Mouse (Mus musculus) megakaryocyte, adult 5-6 weeks (primary cell): Measurements from ENCODE around the gene Sun2. TPM values are rescaled to one million over a fixed set of nuclear protein-coding genes. Genes with fewer than 3 reads are reported as not detected.

Source experiments
- ATAC-seq: 2 replicates; pipeline ENCODE4 v1.8.0; 2016; ENCODE audit warnings: mild to moderate bottlenecking, inconsistent platforms; ENCODE audit not compliant: poor library complexity, severe bottlenecking
- total RNA-seq, 2 experiments: library from RNA; stranded (forward) in 1 of 2; stranded (reverse) in 1 of 2; fragments of 153-499, 151-499 nt in 1 of 2; fragments of 221-1000, 200-1000 nt in 1 of 2; gene quantifications; 2 replicates each; pipeline versions ENCODE4 v1.2.3 to v1.2.4; 2015 to 2017

The Sun2 gene
- total RNA-seq, 2 experiments from 2014 or later: 53.6 to 129 TPM

DNA sequence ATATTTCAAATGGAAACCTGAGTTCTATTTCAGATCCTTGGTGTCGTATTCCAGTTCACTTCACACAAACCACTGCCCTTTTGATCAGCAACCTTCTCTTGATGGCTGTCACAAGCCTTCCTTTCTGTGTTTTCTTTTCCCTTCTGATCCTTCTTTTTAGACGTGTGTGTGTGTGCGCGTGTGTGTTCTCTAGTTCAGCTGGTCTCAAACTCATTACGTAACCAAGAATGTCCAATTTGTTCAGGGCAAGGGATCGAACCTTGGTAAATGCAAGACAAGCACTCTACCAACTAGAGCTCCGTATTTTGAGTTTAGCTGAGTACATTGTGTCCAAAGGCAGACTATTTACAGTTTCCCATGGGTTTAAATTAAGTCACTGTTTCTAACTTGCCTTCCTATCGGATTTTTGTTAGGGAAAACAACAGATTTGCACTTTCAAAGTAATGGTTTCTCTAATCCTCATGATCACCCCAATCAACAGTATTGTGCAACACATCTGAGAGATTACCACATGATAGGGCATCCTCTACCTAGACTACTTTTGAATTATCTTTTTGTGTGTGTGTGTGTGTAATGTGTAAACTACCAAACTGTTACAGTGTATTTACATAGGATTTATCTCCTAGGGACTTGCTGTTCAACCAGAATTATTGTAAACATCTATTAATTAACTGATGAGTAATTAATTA, 53.9 kb downstream of the Sun2 start:
- no peak for ATAC-seq

DNA sequence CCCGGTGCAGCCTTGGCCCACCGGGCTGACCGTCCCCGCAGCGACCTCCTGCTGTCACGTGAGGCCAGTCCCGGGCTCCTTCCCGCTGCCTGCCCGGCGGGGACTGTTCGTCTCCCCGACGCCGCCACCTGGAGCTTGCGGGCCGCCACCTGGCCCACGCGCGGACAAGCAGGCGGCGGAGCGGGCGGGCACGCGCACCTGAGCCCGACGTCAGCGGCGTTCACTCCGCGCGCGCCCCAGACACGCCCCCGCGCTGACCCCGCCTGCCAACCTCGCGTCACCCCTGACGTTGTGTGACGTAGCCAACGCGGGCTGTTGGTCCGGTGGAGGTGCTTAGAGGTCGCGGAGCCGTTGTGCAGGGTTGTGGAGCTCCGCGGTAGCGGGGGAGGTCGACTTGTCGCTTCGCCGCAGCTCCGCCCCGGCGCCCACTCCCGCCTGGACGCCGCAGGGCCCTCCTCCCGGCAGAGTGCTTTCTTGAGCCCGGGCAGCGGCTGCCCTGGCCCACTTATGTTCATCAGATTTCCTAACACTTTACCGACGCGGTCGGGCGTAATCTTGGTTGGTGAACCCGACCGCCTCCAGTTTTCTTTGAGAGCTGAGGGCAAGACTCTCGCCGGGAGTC, 54.6 kb downstream of the Sun2 start, which contains the start of gene Josd1:
Gene Josd1 (minus strand): TSS at position 274 of the 622 bp plus-strand sequence.
- peak; percentile 66 for ATAC-seq

DNA sequence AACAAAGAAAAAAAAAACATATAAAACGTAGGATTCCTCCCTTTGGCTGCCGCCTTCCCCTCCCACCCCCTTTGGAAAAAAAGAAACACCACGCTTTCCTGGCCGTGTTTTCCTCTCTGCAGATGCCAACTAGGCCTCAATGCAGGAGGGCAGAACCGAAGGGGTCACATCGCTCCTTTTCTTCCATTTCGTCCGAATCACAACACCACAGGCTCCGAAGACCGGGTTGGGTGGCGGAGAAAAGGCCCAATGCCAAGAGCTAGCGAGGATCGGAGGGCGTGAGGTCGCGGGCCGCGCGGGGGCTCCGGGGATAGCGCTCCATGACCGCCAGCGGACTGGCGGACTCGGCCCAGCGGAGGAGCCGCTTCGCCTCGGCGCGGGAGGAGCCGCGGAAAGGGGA, 55.2 kb downstream of the Sun2 start:
- no peak for ATAC-seq

DNA sequence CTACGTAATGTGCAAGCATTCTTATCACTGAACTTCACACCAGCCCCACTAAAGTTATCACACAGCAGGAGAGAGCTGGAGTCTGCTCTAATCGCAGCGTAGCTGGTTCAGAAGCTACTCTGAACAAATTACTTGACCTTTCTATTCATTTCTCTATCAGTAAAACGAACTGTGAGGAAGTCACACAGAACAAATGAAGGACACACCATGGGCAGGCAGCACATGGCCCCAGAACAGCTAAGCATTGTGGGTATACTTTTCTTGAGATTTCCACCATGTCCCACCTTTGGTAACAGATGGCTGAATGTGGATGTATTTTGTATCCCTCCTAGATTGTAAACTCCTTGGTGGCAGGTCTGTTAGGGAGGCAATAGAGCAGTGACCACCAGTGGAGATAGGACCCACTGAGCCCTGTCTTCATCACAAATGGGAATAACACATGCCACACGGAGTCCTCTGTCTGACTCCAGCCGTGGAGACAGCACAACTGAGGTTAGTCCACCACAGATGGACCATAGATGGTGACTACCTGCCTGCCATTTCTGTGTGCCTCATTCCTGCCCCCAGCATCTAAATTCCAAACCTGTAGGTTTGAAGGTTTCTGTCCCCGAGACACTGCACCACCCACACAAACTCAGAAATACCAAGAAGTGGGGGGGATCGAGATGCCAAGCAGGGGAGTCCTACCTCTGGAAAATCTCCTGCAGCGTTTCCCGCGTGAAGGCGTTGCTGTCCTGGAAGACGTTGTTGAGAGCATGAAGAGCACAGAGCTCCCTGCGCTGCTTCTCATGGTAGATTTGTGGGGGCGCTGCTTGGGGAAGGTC, 56.1 kb downstream of the Sun2 start:
- ATAC-seq: no peak

DNA sequence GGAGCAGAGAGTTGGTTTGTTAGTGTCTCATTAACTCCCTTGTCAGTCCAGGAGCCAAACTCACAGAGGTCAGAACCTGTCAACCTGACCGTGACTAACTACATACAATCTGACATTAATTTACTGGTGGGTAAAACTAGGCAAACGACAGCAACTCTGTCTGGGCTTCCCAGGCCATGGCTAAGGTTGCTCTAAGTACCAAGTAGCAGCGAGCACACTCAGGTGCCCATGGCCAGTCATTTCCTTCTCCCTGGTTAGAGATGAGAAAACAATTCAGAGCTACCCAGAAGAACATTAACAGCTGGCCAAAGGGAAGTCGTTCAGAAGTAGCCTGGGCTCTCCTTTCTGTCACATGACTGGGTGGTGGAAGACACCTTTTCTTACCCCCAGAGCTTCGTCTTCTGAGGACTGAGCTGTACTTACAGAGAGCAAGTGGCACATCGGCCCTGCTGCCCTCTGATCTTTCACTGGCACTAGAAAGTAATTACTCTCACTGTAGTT, 57.1 kb downstream of the Sun2 start:
- ATAC-seq: no peak

DNA sequence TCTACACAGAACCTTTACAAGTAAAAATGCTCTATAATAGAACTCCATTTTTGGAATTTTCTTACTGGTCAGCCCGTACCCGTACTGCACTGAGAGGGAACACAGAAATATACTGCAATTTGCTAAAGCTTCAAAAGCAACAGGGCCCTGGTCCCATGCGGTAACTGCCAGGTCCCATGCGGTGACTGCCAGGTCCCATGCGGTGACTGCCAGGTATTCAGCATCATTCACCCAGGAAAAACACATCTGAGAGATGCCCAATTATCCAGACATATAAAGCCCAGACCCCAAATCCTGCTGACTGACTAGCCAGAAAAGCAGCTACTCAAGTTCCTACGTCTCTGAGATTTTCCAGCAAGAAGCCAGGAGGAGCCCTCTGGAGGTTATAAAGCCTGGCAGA, 57.7 kb downstream of the Sun2 start:
- ATAC-seq: no peak

DNA sequence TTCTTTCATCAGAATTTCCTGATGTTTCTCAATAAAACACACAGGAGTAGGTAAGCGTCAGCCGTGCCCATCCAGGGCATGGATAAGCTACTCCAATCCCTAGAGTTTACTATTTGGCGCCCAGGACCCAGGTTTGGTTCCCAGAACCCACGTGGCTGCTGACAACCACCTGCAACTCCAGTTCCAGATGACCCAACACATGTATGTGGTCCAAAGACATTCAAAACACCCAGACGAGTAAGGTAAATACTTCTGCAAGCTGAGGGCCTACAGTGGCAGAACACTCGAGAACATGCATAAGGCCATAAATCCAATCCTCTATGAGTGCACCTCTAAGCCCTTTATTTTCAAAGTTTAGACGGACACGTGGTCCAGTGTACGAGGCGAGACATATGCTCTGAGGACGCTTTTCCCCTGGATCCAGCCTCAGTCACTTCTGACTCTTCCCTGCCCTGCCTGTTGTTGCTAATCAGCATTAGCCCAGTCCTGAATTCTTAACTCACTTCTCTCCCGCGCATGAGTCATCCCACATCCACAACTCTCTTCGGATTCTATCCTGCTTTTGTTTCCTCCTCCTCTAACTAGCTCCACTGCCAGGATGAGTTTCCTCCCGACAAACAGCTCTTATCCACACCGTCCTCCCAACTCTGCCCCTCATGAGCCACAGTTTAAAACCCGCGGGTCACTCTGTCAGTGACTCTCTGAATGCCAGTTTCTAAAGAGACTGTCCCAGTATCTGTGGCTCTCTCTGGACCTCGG, 58.5 kb downstream of the Sun2 start:
- ATAC-seq: no peak

DNA sequence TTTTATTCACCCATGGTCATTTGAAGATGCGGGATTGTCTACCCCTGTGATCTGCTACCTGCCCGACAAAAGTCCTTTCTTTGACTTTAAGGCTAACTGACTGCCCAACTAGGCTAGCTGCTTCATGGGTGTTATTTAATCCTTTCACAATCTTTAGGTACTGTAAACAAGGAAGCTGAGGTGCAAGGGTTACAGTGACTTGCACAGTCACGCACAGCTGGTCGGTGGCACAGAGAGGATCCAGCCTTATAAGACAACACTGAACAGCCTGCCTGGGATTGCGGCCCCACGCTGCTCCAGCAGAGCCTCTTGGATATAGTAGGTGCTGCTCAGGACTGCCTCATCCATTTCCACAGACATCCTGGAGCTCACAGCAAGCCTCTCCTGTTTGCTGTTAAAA, 59.2 kb downstream of the Sun2 start:
- ATAC-seq: peak; percentile 66

DNA sequence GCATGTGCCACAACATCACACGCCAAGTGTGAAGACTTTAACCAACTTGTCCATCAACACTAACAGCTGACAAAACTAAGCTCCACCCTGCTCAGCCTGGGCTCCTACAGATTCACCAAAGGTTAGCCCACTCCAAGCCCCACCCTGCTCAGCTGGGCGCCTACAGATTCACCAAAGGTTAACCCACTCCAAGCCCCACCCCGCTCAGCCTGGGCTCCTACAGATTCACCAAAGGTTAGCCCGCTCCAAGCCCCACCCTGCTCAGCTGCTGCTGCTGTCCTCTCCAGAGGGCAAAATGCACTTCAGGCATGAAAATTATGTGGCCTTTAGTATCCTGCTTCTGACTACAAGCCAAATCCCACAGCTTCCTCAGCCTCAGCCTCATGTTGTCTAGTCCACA, 60.4 kb downstream of the Sun2 start:
- ATAC-seq: no peak

DNA sequence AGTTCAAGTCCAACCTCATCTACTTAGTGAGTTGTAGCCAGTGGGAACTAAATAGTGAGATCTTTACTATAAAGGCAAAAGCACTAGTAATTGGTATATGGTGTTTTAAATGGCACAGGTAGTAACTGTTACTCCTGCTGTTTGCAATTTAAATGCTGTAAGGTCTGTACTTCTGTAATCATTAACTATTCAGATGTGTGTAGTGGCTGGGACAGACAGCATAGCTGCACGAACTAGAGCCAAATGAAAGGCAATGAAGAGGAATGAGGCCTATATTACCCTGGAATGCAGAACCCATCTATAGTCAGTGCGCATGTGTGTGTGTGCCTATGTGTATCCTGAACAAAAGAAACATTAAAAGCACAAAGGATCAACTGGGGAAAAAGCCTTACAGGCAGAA, 64.4 kb downstream of the Sun2 start:
- no peak for ATAC-seq

Other genes starting within 250 kb of the Sun2 start
- gene Kcnj4, start 237.3 kb downstream of the Sun2 start, total RNA-seq (2015): not detected in 2 replicates
- not detected in 2 replicates for gene Kcnj4, start 237.3 kb downstream of the Sun2 start, total RNA-seq (2017)
- not detected in 2 replicates for gene Kdelr3, start 226.1 kb downstream of the Sun2 start, total RNA-seq (2015)
- not detected in 2 replicates for gene Kdelr3, start 226.1 kb downstream of the Sun2 start, total RNA-seq (2017)
- gene Ddx17, start 195.8 kb downstream of the Sun2 start, total RNA-seq (2015): 108 TPM in 2 replicates
- gene Ddx17, start 195.8 kb downstream of the Sun2 start, total RNA-seq (2017): 146 and 163 TPM in 2 replicates
- 3.7 and 7.0 TPM in 2 replicates for gene Dmc1, start 137.4 kb downstream of the Sun2 start, total RNA-seq (2015)
- gene Dmc1, start 137.4 kb downstream of the Sun2 start, total RNA-seq (2017): 5.1 and 5.3 TPM in 2 replicates
- 0.20 and 0.87 TPM in 2 replicates for gene Fam227a, start 83.6 kb downstream of the Sun2 start, total RNA-seq (2015)
- gene Fam227a, start 83.6 kb downstream of the Sun2 start, total RNA-seq (2017): 0.12 and 1.2 TPM in 2 replicates
- gene Cby1, start 83.3 kb downstream of the Sun2 start, total RNA-seq (2015): 9.9 and 12.9 TPM in 2 replicates
- 45.0 and 52.0 TPM in 2 replicates for gene Cby1, start 83.3 kb downstream of the Sun2 start, total RNA-seq (2017)
- gene Tomm22, start 71.7 kb downstream of the Sun2 start, total RNA-seq (2015): 161 and 184 TPM in 2 replicates
- gene Tomm22, start 71.7 kb downstream of the Sun2 start, total RNA-seq (2017): 81.2 and 82.1 TPM in 2 replicates
- 6.7 and 8.0 TPM in 2 replicates for gene Josd1, start 54.6 kb downstream of the Sun2 start, total RNA-seq (2015)
- 10.7 and 13.0 TPM in 2 replicates for gene Josd1, start 54.6 kb downstream of the Sun2 start, total RNA-seq (2017)
- 31.2 and 31.9 TPM in 2 replicates for gene Gtpbp1, start 51.7 kb downstream of the Sun2 start, total RNA-seq (2015)
- gene Gtpbp1, start 51.7 kb downstream of the Sun2 start, total RNA-seq (2017): 36.8 and 56.8 TPM in 2 replicates
- gene Dnal4, start 35.3 kb upstream of the Sun2 start, total RNA-seq (2015): 13.9 and 14.1 TPM in 2 replicates
- 9.6 and 12.3 TPM in 2 replicates for gene Dnal4, start 35.3 kb upstream of the Sun2 start, total RNA-seq (2017)
- gene Nptxr, start 62.2 kb upstream of the Sun2 start, total RNA-seq (2015): 0.33 and 1.3 TPM in 2 replicates
- 0.44 and 0.49 TPM in 2 replicates for gene Nptxr, start 62.2 kb upstream of the Sun2 start, total RNA-seq (2017)
- gene Npcd, start 91.7 kb upstream of the Sun2 start, total RNA-seq (2015): not detected in 2 replicates
- gene Npcd, start 91.7 kb upstream of the Sun2 start, total RNA-seq (2017): not detected in 2 replicates
- gene Cbx6, start 92.2 kb upstream of the Sun2 start, total RNA-seq (2015): 2.3 and 3.9 TPM in 2 replicates
- gene Cbx6, start 92.2 kb upstream of the Sun2 start, total RNA-seq (2017): 3.5 and 6.7 TPM in 2 replicates
- gene Apobec3, start 149.1 kb upstream of the Sun2 start, total RNA-seq (2015): 129 and 148 TPM in 2 replicates
- gene Apobec3, start 149.1 kb upstream of the Sun2 start, total RNA-seq (2017): 124 and 125 TPM in 2 replicates
- 4.9 and 5.5 TPM in 2 replicates for gene Cbx7, start 228.6 kb upstream of the Sun2 start, total RNA-seq (2015)
- gene Cbx7, start 228.6 kb upstream of the Sun2 start, total RNA-seq (2017): 3.9 and 7.0 TPM in 2 replicates